Mouse (Mus musculus): ENCODE results near the gene Dnaic2.

GRCm38 (mm10) chr11:114726965-114727825 lies at the start of gene Dnaic2:
- TF ChIP-seq POLR2A (IDR thresholded peaks at IDR 0.05; ENCODE audit: low read depth, low read length): no peak
- no peak for TF ChIP-seq CTCF (conservative IDR thresholded peaks at IDR 0.05 in 1 of 2, IDR thresholded peaks at IDR 0.05 in 1 of 2; ENCODE audit: low read depth in 2 of 2, low read length in 2 of 2)
- no peak for TF ChIP-seq RAD21 (IDR thresholded peaks at IDR 0.05; ENCODE audit: low read depth, low read length)
